Mouse (Mus musculus): ENCODE measurements at regions not wholly inside any gene's neighbourhood (a gene's known extent, or its start where the extent isn't known, plus 50 kb on each side); places are given as distances from the start of the nearest gene placed in this dataset.

- no peak for DNase-seq (ENCODE audit: low read depth, low spot score)
Measured at GRCm38 (mm10) chr12:59312703-59313102, 93.2 kb upstream of the Fbxo33 start.

- no peak for DNase-seq (ENCODE audit: low read depth, low spot score)
Measured at GRCm38 (mm10) chr12:59307958-59308357, 88.4 kb upstream of the Fbxo33 start.

- DNase-seq (ENCODE audit: low read depth, low spot score), result no peak
Measured at GRCm38 (mm10) chr12:59304522-59304921, 85.0 kb upstream of the Fbxo33 start.

Data from retina, postnatal 7 days (tissue).